Mouse (Mus musculus): ENCODE data around the gene Bckdhb.
"Not testable (repeated sequence)": the region's sequence is repeated elsewhere in the genome, so short reads cannot be mapped to it uniquely, and the experiment has no call there.

Gene Bckdhb

GRCm38 (mm10) chr9:83924878-83925687 lies at the start of gene Bckdhb:
Bckdhb (plus strand) TSS chr9:83925145.
- DNase-seq (ENCODE audit: low read depth): peak; percentile 96

GRCm38 (mm10) chr9:83882191-83882590 lies 42.8 kb upstream of the Bckdhb start:
- DNase-seq (ENCODE audit: low read depth): no peak

GRCm38 (mm10) chr9:83886149-83886548 lies 38.8 kb upstream of the Bckdhb start:
- DNase-seq (ENCODE audit: low read depth): no peak

GRCm38 (mm10) chr9:83888214-83888613 lies 36.7 kb upstream of the Bckdhb start:
- no peak for DNase-seq (ENCODE audit: low read depth)

- DNase-seq (ENCODE audit: low read depth): no peak
Measured at GRCm38 (mm10) chr9:83893073-83893472, 31.9 kb upstream of the Bckdhb start.

- peak; percentile 39 for DNase-seq (ENCODE audit: low read depth)
Measured at GRCm38 (mm10) chr9:83893767-83894330, 31.1 kb upstream of the Bckdhb start.

- DNase-seq (ENCODE audit: low read depth): no peak
Measured at GRCm38 (mm10) chr9:83902086-83902485, 22.9 kb upstream of the Bckdhb start.

- peak; percentile 53 for DNase-seq (ENCODE audit: low read depth)
Measured at GRCm38 (mm10) chr9:83905820-83906219, 19.1 kb upstream of the Bckdhb start.

- no peak for DNase-seq (ENCODE audit: low read depth)
Measured at GRCm38 (mm10) chr9:83907017-83907416, 17.9 kb upstream of the Bckdhb start.

GRCm38 (mm10) chr9:83909836-83910235 lies 15.1 kb upstream of the Bckdhb start:
- no peak for DNase-seq (ENCODE audit: low read depth)

GRCm38 (mm10) chr9:83910926-83911325 lies 14.0 kb upstream of the Bckdhb start:
- no peak for DNase-seq (ENCODE audit: low read depth)

- peak; percentile 10 for DNase-seq (ENCODE audit: low read depth)
Measured at GRCm38 (mm10) chr9:83922076-83922475, 2.9 kb upstream of the Bckdhb start.

GRCm38 (mm10) chr9:83924356-83924755 lies 589 bp upstream of the Bckdhb start:
- no peak for DNase-seq (ENCODE audit: low read depth)

GRCm38 (mm10) chr9:83925688-83926041 lies 720 bp downstream of the Bckdhb start:
- DNase-seq (ENCODE audit: low read depth): no peak

- DNase-seq (ENCODE audit: low read depth): no peak
Measured at GRCm38 (mm10) chr9:83926302-83926701, 1.4 kb downstream of the Bckdhb start.

GRCm38 (mm10) chr9:83939501-83939900 lies 14.6 kb downstream of the Bckdhb start:
- DNase-seq (ENCODE audit: low read depth): not testable (repeated sequence)

GRCm38 (mm10) chr9:83940016-83940415 lies 15.1 kb downstream of the Bckdhb start:
- DNase-seq (ENCODE audit: low read depth): no peak

- DNase-seq (ENCODE audit: low read depth): no peak
Measured at GRCm38 (mm10) chr9:83940537-83941363, 15.8 kb downstream of the Bckdhb start.

GRCm38 (mm10) chr9:83951336-83951735 lies 26.4 kb downstream of the Bckdhb start:
- no peak for DNase-seq (ENCODE audit: low read depth)

GRCm38 (mm10) chr9:83956632-83957314 lies 31.8 kb downstream of the Bckdhb start:
- peak; percentile 84 for DNase-seq (ENCODE audit: low read depth)

GRCm38 (mm10) chr9:83962098-83963086 lies 37.4 kb downstream of the Bckdhb start:
- DNase-seq (ENCODE audit: low read depth): peak; percentile 69

Measured in NIH3T3 (cell line).